12 mouse cellular contexts compared by ENCODE assay signal in genomic region chr2:137808401-137809230, GRCm38 (mm10).
DNase-seq lines count a peak whose midpoint lies in the region; ATAC-seq and TF ChIP-seq lines count a peak whose summit lies in the region.
"Had no signal": no experiment of that assay in that cellular context is flagged by ENCODE, and none has a peak within 500 bp of the region (broad histone marks: within the 10 kb centered on the region; RNA-seq: fewer than 3 reads in every experiment).

No protein-coding gene starts in this region.

- no peak for TF ChIP-seq CTCF in forebrain, postnatal 0 days (IDR thresholded peaks at IDR 0.05; ENCODE audit: low read depth)

- DNase-seq in cerebellum, postnatal 10 days, result peak; percentile 3 to 14
- DNase-seq in cerebellum, adult 9-10 months, result no peak
- peak; percentile 70 for DNase-seq in forebrain, postnatal 0 days
- DNase-seq in adrenal gland, postnatal 25 days, result no peak
- no peak for DNase-seq in lung, adult 18-20 months
- no peak for DNase-seq in heart, postnatal 14 days
- DNase-seq: cerebellum, adult 2 months; layer of hippocampus, postnatal 36 days had no signal

- no peaks in the 10 kb centered on the region for H3K36me3 ChIP-seq in forebrain, postnatal 0 days (ENCODE audit: insufficient read depth)
- H3K36me3 ChIP-seq in midbrain, embryonic 12.5 days, result no peaks in the 10 kb centered on the region
- no peaks in the 10 kb centered on the region for H3K36me3 ChIP-seq in stomach, embryonic 16.5 days (ENCODE audit: control insufficient read depth, insufficient read depth, low read length)
- H3K36me3 ChIP-seq: embryonic facial prominence, embryonic 15.5 days; limb, embryonic 15.5 days had no signal

- peak overlapping the region; percentile 22 for H3K4me3 ChIP-seq in forebrain, postnatal 0 days (ENCODE audit: low read depth, low read length)
- H3K4me3 ChIP-seq in midbrain, embryonic 12.5 days, result peak overlapping the region; percentile 23
- no peak overlapping the region for H3K4me3 ChIP-seq in stomach, embryonic 16.5 days (replicated peaks; ENCODE audit: low read length)
- H3K4me3 ChIP-seq: embryonic facial prominence, embryonic 15.5 days; limb, embryonic 15.5 days had no signal

- H3K27me3 ChIP-seq in forebrain, postnatal 0 days (ENCODE audit: insufficient read depth, low read length), result no peaks in the 10 kb centered on the region
- H3K27me3 ChIP-seq in midbrain, embryonic 12.5 days, result no peaks in the 10 kb centered on the region
- H3K27me3 ChIP-seq in stomach, embryonic 16.5 days (ENCODE audit: control insufficient read depth, insufficient read depth, low read length), result no peaks in the 10 kb centered on the region
- H3K27me3 ChIP-seq: embryonic facial prominence, embryonic 15.5 days; limb, embryonic 15.5 days had no signal

- peak overlapping the region; percentile 37 for H3K9ac ChIP-seq in forebrain, postnatal 0 days
- H3K9ac ChIP-seq in midbrain, embryonic 12.5 days (replicated peaks), result peak overlapping the region; percentile 15
- H3K9ac ChIP-seq in stomach, embryonic 16.5 days (ENCODE audit: low read length), result no peak overlapping the region
- H3K9ac ChIP-seq: embryonic facial prominence, embryonic 15.5 days; limb, embryonic 15.5 days had no signal

- intact Hi-C loops in heart, postnatal 14 days (cut with DNase I), result no loop called here

- H3K4me1 ChIP-seq in forebrain, postnatal 0 days (ENCODE audit: insufficient read depth), result no peaks in the 10 kb centered on the region
- H3K4me1 ChIP-seq in midbrain, embryonic 12.5 days, result peaks cover 13% of the 10 kb centered on the region
- no peaks in the 10 kb centered on the region for H3K4me1 ChIP-seq in stomach, embryonic 16.5 days (ENCODE audit: control insufficient read depth, insufficient read depth, low read length)
- H3K4me1 ChIP-seq: embryonic facial prominence, embryonic 15.5 days; limb, embryonic 15.5 days had no signal

- ATAC-seq in forebrain, postnatal 0 days, result peak; percentile 87
- peak; percentile 93 for ATAC-seq in midbrain, embryonic 12.5 days (ENCODE audit: low FRiP score, low read depth)
- ATAC-seq in stomach, embryonic 16.5 days (ENCODE audit: insufficient read depth, low FRiP score), result no peak

- peak overlapping the region; percentile 71 for H3K27ac ChIP-seq in forebrain, postnatal 0 days (ENCODE audit: low read depth, low read length)
- H3K27ac ChIP-seq in midbrain, embryonic 12.5 days (replicated peaks), result peak overlapping the region; percentile 66
- H3K27ac ChIP-seq in stomach, embryonic 16.5 days (ENCODE audit: low read length), result peak overlapping the region; percentile 55; the same call in 1 of the 2 replicates
- H3K27ac ChIP-seq: embryonic facial prominence, embryonic 15.5 days; limb, embryonic 15.5 days had no signal

- H3K9me3 ChIP-seq in forebrain, postnatal 0 days (ENCODE audit: low read length), result no peaks in the 10 kb centered on the region
- no peaks in the 10 kb centered on the region for H3K9me3 ChIP-seq in midbrain, embryonic 12.5 days
- H3K9me3 ChIP-seq in stomach, embryonic 16.5 days (replicated peaks; ENCODE audit: control insufficient read depth, low read length), result no peaks in the 10 kb centered on the region
- H3K9me3 ChIP-seq: embryonic facial prominence, embryonic 15.5 days; limb, embryonic 15.5 days had no signal

- WGBS in forebrain, postnatal 0 days, result 20% methylated on average over 13 of the region's 13 CpGs
- WGBS in midbrain, embryonic 12.5 days, result 34% methylated on average over 13 of the region's 13 CpGs
- 87% methylated on average over 13 of the region's 13 CpGs for whole genome bisulfite sequencing in stomach, embryonic 16.5 days

- H3K4me2 ChIP-seq in forebrain, postnatal 0 days (ENCODE audit: low read depth), result peak overlapping the region; percentile 43
- H3K4me2 ChIP-seq in midbrain, embryonic 12.5 days (replicated peaks), result peak overlapping the region; percentile 48
- no peak overlapping the region for H3K4me2 ChIP-seq in stomach, embryonic 16.5 days (ENCODE audit: low read depth, low read length)
- H3K4me2 ChIP-seq: embryonic facial prominence, embryonic 15.5 days; limb, embryonic 15.5 days had no signal

Comparison
In these comparisons a context has a peak if more than half of its experiments do, and no peak if none do; other contexts are left out.
1. DNase-seq: peak in cerebellum, postnatal 10 days (2 of 2) and forebrain, postnatal 0 days (single experiment); none in cerebellum, adult 9-10 months (single experiment), adrenal gland, postnatal 25 days (single experiment), lung, adult 18-20 months (0 of 2) and heart, postnatal 14 days (0 of 2).
2. Peak in every context shown above with its lines, with median percentiles within 50 percentile points of each other: H3K27ac ChIP-seq.